Mouse (Mus musculus): Measurements from ENCODE around the gene Pnma1.
A peak's percentile ranks its signal among the peaks of the same experiment; 100 is the strongest.

The Pnma1 gene

DNA sequence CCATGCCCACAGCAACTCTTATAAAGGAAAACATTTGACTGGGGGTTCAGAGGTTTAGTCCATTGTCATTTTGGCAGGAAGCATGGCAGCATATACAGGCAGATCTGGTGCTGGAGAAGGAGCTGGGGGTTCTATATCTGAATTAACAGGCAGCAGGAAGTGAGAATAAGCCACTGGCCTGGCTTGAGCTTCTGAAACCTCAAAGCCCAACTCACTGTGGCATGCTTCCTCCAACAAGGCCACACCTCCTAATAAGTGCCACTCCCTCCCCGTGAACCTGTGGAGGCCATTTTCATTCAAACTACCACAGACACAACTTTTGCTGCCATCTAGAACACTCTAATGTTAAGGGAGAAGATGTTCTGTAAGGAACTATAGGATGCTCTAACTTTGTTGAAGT is 40.6 kb downstream of the Pnma1 start:
- no peak for DNase-seq (ENCODE audit: low read depth, low spot score)

DNA sequence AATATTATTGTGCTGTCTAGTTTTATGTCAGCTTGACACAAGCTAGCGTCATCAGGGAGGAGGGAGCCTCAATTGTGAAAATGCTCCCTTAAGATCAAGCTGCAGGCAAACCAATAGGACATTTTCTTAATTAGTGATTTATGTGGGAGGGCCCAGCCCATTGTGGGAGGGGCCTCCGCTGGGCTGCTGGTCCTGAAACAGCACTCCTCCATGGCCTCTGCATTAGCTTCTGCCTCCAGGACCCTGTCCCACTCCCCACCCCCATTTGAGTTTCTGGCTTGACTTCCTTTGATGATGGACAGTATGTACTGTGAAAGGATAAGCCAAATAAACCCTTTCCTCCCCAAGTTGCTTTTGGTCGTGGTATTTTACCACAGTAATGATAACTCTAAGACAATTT is 41.3 kb downstream of the Pnma1 start:
- DNase-seq (ENCODE audit: low read depth, low spot score) = no peak

DNA sequence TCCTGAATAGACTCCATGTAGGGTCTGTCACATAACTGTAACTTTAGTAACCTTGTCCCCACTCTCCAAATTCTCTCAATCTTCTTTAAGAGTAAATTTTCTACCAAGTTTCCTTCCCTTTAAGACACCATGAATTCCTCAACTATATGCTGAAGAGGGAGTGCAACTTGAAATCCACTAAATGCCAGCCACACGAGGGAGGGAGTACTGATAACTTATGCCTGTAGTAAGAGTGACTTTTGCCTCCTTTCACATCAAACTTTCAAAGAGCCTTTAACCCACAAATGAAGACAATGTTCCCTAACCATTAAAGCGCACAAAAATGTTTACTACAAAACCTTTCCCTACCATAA is 46.8 kb downstream of the Pnma1 start:
- no peak for DNase-seq (ENCODE audit: low read depth, low spot score)

DNA sequence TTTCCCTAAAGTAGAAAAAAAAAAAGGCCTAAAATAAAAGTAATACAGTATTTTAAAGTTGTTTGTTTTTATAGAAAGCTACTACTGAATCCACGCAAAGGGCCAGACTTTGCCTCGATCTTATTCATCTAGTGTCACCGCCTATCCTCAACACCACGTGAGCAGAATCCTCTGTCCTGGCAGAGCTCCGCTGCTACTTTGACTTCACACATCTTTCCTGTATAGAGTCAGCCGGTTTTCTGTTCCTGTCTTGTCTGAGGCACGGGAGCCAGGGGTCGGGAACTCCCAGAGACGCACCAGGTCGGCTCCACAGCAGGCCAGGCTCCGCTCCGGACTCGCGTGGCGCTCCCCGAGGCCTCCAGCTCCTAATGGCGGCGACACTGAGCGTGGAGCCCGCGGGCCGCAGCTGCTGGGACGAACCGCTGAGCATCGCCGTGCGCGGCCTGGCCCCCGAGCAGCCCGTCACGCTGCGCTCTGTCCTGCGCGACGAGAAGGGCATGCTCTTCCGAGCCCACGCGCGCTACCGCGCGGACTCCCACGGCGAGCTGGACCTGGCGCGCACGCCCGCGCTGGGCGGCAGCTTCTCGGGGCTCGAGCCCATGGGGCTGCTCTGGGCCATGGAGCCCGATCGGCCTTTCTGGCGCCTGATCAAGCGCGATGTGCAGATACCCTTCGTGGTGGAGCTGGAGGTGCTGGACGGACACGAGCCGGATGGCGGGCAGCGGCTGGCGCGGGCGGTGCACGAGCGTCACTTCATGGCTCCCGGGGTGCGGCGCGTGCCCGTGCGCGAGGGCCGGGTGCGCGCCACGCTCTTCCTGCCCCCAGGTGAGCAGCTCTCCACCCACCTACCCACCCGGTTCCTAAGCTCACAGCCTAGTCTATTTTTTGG is 47.4 kb downstream of the Pnma1 start, which contains the start of gene Acot6:
Gene Acot6, plus strand, starts transcription at position 51 of the 889 bp plus-strand sequence.
- peak; percentile 57 for DNase-seq (ENCODE audit: low read depth, low spot score)

DNA sequence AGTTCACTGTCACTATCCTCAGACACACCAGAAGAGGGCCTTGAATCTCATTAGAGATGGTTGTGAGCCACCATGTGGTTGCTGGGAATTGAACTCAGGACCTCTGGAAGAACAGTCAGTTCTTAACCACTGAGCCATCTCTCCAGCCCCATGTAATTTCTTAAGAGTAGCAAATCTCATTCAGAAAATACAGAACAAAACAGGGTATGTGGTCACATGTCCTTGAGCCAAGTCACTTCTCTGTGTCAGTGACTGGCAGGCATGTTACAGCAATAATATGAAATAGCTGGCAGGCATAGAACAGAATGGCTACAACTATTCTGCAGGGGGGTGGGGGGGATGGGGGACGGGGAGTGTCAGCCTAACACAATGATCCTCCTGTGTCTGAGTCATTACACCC is 48.2 kb downstream of the Pnma1 start:
- DNase-seq (ENCODE audit: low read depth, low spot score) = no peak

DNA sequence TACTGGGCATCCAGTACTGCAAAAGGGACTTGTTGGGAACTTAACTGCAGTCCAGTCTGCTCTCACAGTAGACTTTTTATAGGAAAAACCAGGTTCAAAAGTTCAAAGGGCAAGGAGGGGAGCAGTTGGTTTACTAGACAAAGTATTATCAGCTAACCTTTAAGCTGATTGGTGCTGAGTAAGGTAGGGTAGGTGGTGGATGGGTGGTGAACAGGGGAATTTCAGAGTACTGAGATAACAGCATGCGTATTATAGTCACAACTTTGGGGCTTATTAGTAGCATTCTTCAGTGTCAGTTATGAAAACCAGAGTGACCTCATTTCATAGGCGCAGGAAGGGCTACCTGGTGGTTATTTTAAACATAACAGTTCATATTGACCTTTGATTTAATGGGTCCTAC is 48.7 kb downstream of the Pnma1 start:
- DNase-seq (ENCODE audit: low read depth, low spot score) = no peak
